Mouse (Mus musculus): ENCODE results near the gene Spred1.

DNA sequence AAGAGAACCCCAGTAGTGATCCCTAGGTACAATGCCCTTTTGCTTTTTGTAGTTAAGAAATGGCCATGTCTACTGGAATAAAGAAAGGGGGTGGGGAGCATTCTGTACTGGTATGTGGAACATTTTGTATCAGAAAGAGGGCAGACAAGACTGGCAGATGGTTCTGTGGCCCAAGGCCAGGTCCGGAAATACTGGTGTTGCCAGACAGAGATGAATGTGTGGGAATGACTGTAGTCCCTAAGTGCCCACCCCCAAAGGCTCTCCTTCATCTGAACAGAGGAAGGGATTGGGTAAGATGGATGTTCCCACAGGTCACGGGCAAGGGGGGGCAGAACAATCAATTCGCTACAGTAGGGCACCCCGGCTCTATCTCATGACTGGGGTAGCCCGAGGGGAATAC lies 41.6 kb upstream of the Spred1 start:
- TF ChIP-seq CTCF (IDR thresholded peaks at IDR 0.05; ENCODE audit: low read depth), result no peak
- no peak for TF ChIP-seq EP300 (IDR thresholded peaks at IDR 0.05; ENCODE audit: low read depth)
